Mouse (Mus musculus) layer of hippocampus, postnatal 10 days (tissue): ENCODE results near the gene Dmc1. TPM values are rescaled to one million over a fixed set of nuclear protein-coding genes. Genes with fewer than 3 reads are reported as not detected.

Experiments
- DNase-seq, 2 experiments: peaks; one replicate each; pipeline ENCODE4 v3.0.0; 2021; ENCODE audit warnings: low spot score in 2 of 2
- microRNA-seq, 2 experiments: library from miRNA; unstranded; fragments of <30 nt; microRNA quantifications; one replicate each; pipeline ENCODE4 v1.2.0; 2021
- total RNA-seq, 2 experiments: library from RNA; stranded (reverse); gene quantifications; 2 replicates each; pipeline ENCODE4 v1.2.3; 2021

The Dmc1 gene
- total RNA-seq, 2 experiments from 2014 or later = 1.3 to 1.7 TPM

DNA sequence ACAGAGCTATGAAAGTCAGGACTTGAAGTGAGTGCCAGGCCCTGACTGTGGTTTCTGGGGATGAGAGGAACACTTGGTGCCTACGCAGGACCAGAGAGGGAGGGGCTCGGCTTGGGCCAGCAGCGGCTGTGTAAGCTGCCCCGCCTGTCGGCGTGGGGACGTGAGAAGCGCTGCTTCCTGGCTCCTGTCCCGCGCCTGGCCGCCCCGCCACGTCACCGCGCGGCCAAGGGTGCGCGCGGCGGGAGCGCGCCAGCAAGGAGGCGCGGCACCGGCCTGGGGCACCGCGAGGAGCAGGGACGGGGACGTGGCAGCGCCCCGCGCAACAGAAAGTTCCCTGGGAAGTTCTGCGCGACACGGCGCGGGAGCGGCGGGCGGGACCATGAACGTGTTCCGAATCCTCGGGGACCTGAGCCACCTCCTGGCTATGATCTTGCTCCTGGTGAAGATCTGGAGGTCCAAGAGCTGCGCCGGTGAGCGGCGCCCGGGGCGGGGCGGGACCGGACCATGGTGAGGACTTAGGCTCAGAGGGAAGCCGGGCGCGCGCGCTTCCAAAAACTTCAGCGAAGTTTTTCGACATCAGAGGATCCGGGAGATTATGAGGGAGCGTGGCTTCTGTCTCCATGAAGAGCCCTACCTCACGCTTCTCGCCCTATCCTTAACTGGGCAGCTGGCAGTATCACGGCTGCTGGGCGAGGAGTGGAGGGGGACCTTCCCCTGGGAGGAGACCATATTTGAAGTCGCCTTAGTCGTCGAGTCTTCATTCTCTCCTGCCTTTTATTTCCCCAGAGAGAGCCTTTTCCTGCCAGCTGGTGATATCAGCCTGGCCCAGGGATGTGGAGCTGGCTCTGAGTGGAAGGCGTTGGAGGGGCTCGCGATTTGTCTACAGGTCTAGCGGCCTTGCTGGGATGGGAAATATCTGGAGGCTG, 88.5 kb downstream of the Dmc1 start, which contains the start of gene Kdelr3:
Gene Kdelr3 (plus strand): TSS at position 241 of the 926 bp plus-strand sequence.
- DNase-seq = peak in 1 of 2 experiments; percentile 48

- DNase-seq = no peak
Observed at GRCm38 (mm10) chr15:79513940-79514339, 91.0 kb downstream of the Dmc1 start.

GRCm38 (mm10) chr15:79511553-79512320, 93.2 kb downstream of the Dmc1 start:
- DNase-seq = peak; percentile 93 to 94

Small RNA genes lying within 50 kb of the gene (microRNA-seq; reads per million reads assigned to microRNA genes)
- 0 reads per million in 2 experiments for gene Gm27903

Other genes with a start within 250 kb of the Dmc1 start
- 10 to 100 TPM; 46.1 to 48.1 TPM for gene Tmem184b, start 201.5 kb downstream of the Dmc1 start, total RNA-seq
- 100 to 1,000 TPM; 172 to 178 TPM for gene Csnk1e, start 149.5 kb downstream of the Dmc1 start, total RNA-seq
- 10 to 100 TPM; 57.7 to 66.4 TPM for gene Kcnj4, start 99.9 kb downstream of the Dmc1 start, total RNA-seq
- gene Kdelr3, start 88.7 kb downstream of the Dmc1 start, total RNA-seq = 1 to 10 TPM; 1.0 to 1.3 TPM
- gene Ddx17, start 58.4 kb downstream of the Dmc1 start, total RNA-seq = 100 to 1,000 TPM; 381 to 420 TPM
- 10 to 100 TPM in 1 of 2 experiments, 1 to 10 TPM in 1; 9.2 to 10.1 TPM for gene Fam227a, start 53.8 kb upstream of the Dmc1 start, total RNA-seq
- 10 to 100 TPM; 55.6 to 56.6 TPM for gene Cby1, start 54.1 kb upstream of the Dmc1 start, total RNA-seq
- gene Tomm22, start 65.8 kb upstream of the Dmc1 start, total RNA-seq = 100 to 1,000 TPM in 1 of 2 experiments, 10 to 100 TPM in 1; 99.9 to 107 TPM
- 10 to 100 TPM; 36.6 to 40.5 TPM for gene Josd1, start 82.8 kb upstream of the Dmc1 start, total RNA-seq
- 10 to 100 TPM; 42.5 to 46.8 TPM for gene Gtpbp1, start 85.7 kb upstream of the Dmc1 start, total RNA-seq
- gene Sun2, start 137.4 kb upstream of the Dmc1 start, total RNA-seq = 10 to 100 TPM; 16.1 to 19.1 TPM
- 10 to 100 TPM; 31.9 to 33.4 TPM for gene Dnal4, start 172.7 kb upstream of the Dmc1 start, total RNA-seq
- 100 to 1,000 TPM; 648 to 749 TPM for gene Nptxr, start 199.7 kb upstream of the Dmc1 start, total RNA-seq
- 10 to 100 TPM; 12.5 to 13.3 TPM for gene Npcd, start 229.1 kb upstream of the Dmc1 start, total RNA-seq
- 100 to 1,000 TPM; 252 to 277 TPM for gene Cbx6, start 229.6 kb upstream of the Dmc1 start, total RNA-seq